Mouse (Mus musculus) kidney, adult 2 months (tissue): ENCODE data around the gene Pfpl.

Experiments used
- CTCF ChIP-seq: fragments of 200-500 bp; conservative IDR thresholded peaks from 2 replicates; pipeline ENCODE4 v1.5.1; 2011; ENCODE audit warnings: low read depth, mild to moderate bottlenecking, control low read depth, low read length, moderate library complexity, mixed read lengths; ENCODE audit not compliant: insufficient read depth, insufficient read length
- POLR2A ChIP-seq: fragments of 200-500 bp; IDR thresholded peaks from one replicate; pipeline ENCODE4 v1.6.1; 2011; ENCODE audit warnings: low read depth, low read length, control low read depth

GRCm38 (mm10) chr19:12433033-12433432, 5.3 kb downstream of the Pfpl start:
- no peak for TF ChIP-seq POLR2A
- TF ChIP-seq CTCF = peak; percentile 59
